Mouse (Mus musculus) central nervous system, embryonic 18 days (tissue): ENCODE measurements around the gene Nufip1. TPM values are rescaled to one million over a fixed set of nuclear protein-coding genes. Genes with fewer than 3 reads are reported as not detected.

Experiments used
- polyA plus RNA-seq: library from polyadenylated mRNA; depleted of rRNA; stranded (reverse); fragments of >200 nt; gene quantifications from 2 replicates; pipeline ENCODE4 v1.2.3, GENCODE M21; 2012; rRNA removed

The Nufip1 gene
- polyA plus RNA-seq: 8.8 and 9.7 TPM in 2 replicates

GRCm38 (mm10) chr14:76110396-76111221, at the start of gene Nufip1, which contains the start of gene Gpalpp1:
Gene Nufip1 (plus strand): TSS chr14:76110891.
Gene Gpalpp1 (minus strand): TSS chr14:76110760.

Other genes starting within 250 kb of the Nufip1 start
- gene Kctd4, start 155.9 kb upstream of the Nufip1 start, polyA plus RNA-seq: 9.4 and 9.5 TPM in 2 replicates
- gene Gtf2f2, start 100.0 kb upstream of the Nufip1 start, polyA plus RNA-seq: 29.2 and 30.4 TPM in 2 replicates
- gene Gpalpp1, start 131 bp upstream of the Nufip1 start, polyA plus RNA-seq: 12.6 and 13.6 TPM in 2 replicates